Mouse (Mus musculus) lung, adult 2 months (tissue): ENCODE data around the gene Efhc2.

ENCODE experiments used
- CTCF ChIP-seq: fragments of 200-500 bp; IDR thresholded peaks from 2 replicates; pipeline ENCODE4 v1.5.1; 2011; ENCODE audit warnings: mild to moderate bottlenecking, low read length, control low read depth; ENCODE audit not compliant: insufficient read depth
- POLR2A ChIP-seq: fragments of 200-500 bp; IDR thresholded peaks from 2 replicates; pipeline ENCODE4 v1.6.1; 2011; ENCODE audit warnings: low read depth, mild to moderate bottlenecking, control low read depth, low read length, borderline replicate concordance; ENCODE audit errors: extremely low read depth

GRCm38 (mm10) chrX:17319126-17319583, at the start of gene Efhc2:
- TF ChIP-seq CTCF (no peak), POLR2A (no peak)
